Mouse (Mus musculus) layer of hippocampus, adult 8-10 months (tissue): ENCODE measurements around the gene Trp53i13. TPM values are rescaled to one million over a fixed set of nuclear protein-coding genes. Genes with fewer than 3 reads are reported as not detected.

Experiments used
- DNase-seq, 2 experiments: peaks; one replicate each; pipeline ENCODE4 v3.0.0; 2022; ENCODE audit warnings: low spot score in 2 of 2
- total RNA-seq, 4 experiments: library from RNA; stranded (reverse); gene quantifications; 2 replicates each; pipeline ENCODE4 v1.2.4; 2022

Gene Trp53i13
- total RNA-seq, 4 experiments from 2014 or later = 4.9 to 9.1 (median 8.8) TPM

DNA sequence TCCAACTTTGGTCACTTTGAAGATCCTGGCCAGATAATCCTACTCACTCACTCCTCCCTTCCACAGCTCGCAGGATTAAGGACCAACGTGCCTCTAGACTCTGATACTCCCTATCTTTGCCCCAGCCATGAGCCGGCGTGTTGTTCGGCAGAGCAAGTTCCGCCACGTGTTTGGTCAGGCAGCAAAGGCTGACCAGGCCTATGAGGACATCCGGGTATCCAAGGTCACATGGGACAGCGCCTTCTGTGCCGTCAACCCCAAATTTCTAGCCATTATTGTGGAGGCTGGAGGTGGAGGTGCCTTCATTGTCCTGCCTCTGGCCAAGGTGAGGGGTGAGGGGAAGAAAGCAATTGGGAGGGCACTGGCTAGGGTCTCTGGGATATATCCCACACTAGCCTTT lies 52.0 kb downstream of the Trp53i13 start:
- DNase-seq = no peak

DNA sequence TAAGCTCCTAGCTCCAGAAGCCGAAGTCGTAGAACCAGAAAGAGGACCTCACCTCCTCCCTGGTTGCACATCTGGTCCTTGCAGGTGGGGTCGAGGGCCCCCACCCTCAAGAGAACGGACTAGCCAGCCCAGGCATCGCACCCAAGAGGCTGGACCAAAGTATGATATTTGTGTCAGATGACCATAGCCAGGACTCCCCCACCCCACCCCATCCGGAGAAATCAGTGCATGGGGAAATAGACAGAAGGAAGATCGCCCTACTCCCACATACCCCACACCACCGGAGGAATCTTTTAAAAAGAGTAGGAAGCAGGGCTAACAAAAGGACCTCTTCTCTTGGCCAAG lies 52.7 kb downstream of the Trp53i13 start:
- no peak for DNase-seq

DNA sequence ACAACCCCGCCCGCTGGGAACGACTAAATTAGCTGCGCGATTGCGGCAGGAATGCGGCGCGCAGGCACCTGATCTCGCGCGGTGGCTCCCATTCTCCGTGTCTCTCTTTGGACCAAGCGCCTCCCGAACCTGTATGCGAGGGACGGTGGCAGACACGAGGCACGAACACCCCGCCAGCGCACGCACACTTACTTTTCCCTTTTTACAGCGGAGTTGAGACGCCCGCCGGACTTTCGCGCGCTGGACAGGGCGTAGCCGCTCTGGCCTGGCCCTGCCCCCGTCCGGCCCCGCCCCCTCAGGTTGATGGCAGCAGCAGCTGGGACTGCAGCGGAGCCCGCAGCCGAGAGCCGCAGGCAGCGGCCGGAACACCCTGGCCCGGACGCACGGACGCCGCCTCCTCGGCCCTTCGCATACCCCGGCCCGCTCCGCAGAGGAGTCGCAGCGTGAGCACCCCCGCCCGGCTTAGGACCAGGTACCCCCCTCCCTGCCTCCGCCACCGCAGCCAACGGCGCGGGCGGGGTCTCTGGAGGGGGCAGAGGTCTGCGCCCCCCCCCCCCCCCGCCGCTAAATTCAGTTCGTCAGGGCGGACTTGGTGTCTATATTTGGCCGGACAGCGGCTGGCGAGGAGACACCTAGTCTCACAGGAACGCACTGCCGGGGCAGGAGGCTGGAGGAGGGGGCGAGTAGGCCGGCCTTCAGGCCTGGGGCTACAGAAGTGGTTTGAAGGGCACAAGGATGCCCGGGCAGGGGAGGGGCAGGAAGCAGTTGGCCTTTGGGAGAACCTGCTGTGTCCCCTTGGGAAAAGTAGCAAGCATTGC lies 53.3 kb downstream of the Trp53i13 start, which contains the start of gene Coro6:
TSS of gene Coro6 (plus strand) at position 129 of the 818 bp plus-strand sequence.
- DNase-seq = no peak

GRCm38 (mm10) chr11:77461856-77462255 lies 53.9 kb downstream of the Trp53i13 start:
- DNase-seq = no peak

Other genes starting within 250 kb of the Trp53i13 start
- gene Coro6, start 53.6 kb downstream of the Trp53i13 start, total RNA-seq = 10 to 100 TPM; 24.5 to 34.0 (median 28.6) TPM
- 10 to 100 TPM; 71.2 to 78.4 (median 73.7) TPM for gene Ankrd13b, start 26.3 kb downstream of the Trp53i13 start, total RNA-seq
- 100 to 1,000 TPM; 266 to 292 (median 282) TPM for gene Git1, start 22.4 kb downstream of the Trp53i13 start, total RNA-seq
- gene Abhd15, start 859 bp downstream of the Trp53i13 start, total RNA-seq = 1 to 10 TPM; 1.0 to 2.4 (median 1.6) TPM
- gene Gm10392, start 3.2 kb upstream of the Trp53i13 start, total RNA-seq = under 1 TPM in 1 of 4 experiments, not detected in 3; 0.20 TPM
- 100 to 1,000 TPM in 2 of 4 experiments, 10 to 100 TPM in 2; 99.9 to 115 (median 107) TPM for gene Taok1, start 91.8 kb upstream of the Trp53i13 start, total RNA-seq
- gene Nufip2, start 170.2 kb upstream of the Trp53i13 start, total RNA-seq = 10 to 100 TPM; 72.4 to 86.8 (median 77.3) TPM
- gene Cryba1, start 209.3 kb upstream of the Trp53i13 start, total RNA-seq = not detected
- 100 to 1,000 TPM; 136 to 156 (median 149) TPM for gene Myo18a, start 247.3 kb upstream of the Trp53i13 start, total RNA-seq